Mouse (Mus musculus) telencephalon, adult 2 months (tissue): ENCODE results near the gene Cnr1.

Experiments
- DNase-seq: peaks from one replicate; pipeline ENCODE4 v3.0.0-alpha.2; 2011; ENCODE audit warnings: low read depth, low spot score

The Cnr1 gene

GRCm38 (mm10) chr4:33924234-33924888, at the start of gene Cnr1:
TSS of gene Cnr1 (plus strand) at chr4:33924593.
- no peak for DNase-seq

GRCm38 (mm10) chr4:33879944-33880343, 44.4 kb upstream of the Cnr1 start:
- peak; percentile 69 for DNase-seq

- DNase-seq: no peak
Observed at GRCm38 (mm10) chr4:33886026-33886425, 38.4 kb upstream of the Cnr1 start.

- no peak for DNase-seq
Observed at GRCm38 (mm10) chr4:33889976-33890375, 34.4 kb upstream of the Cnr1 start.

- DNase-seq: no peak
Observed at GRCm38 (mm10) chr4:33892178-33892869, 32.1 kb upstream of the Cnr1 start.

GRCm38 (mm10) chr4:33893841-33894240, 30.6 kb upstream of the Cnr1 start:
- peak; percentile 78 for DNase-seq

GRCm38 (mm10) chr4:33895046-33895445, 29.3 kb upstream of the Cnr1 start:
- no peak for DNase-seq

- no peak for DNase-seq
Observed at GRCm38 (mm10) chr4:33895491-33895890, 28.9 kb upstream of the Cnr1 start.

GRCm38 (mm10) chr4:33901659-33902058, 22.7 kb upstream of the Cnr1 start:
- DNase-seq: no peak

- DNase-seq: no peak
Observed at GRCm38 (mm10) chr4:33903812-33904340, 20.5 kb upstream of the Cnr1 start.

GRCm38 (mm10) chr4:33904826-33905225, 19.6 kb upstream of the Cnr1 start:
- no peak for DNase-seq

GRCm38 (mm10) chr4:33908786-33909185, 15.6 kb upstream of the Cnr1 start:
- DNase-seq: no peak

- no peak for DNase-seq
Observed at GRCm38 (mm10) chr4:33915730-33916129, 8.7 kb upstream of the Cnr1 start.

GRCm38 (mm10) chr4:33920807-33921206, 3.6 kb upstream of the Cnr1 start:
- DNase-seq: no peak

GRCm38 (mm10) chr4:33923151-33923760, 1.1 kb upstream of the Cnr1 start:
- DNase-seq: no peak

GRCm38 (mm10) chr4:33923761-33924233, 596 bp upstream of the Cnr1 start:
- DNase-seq: no peak

GRCm38 (mm10) chr4:33924889-33925245, 474 bp downstream of the Cnr1 start:
- no peak for DNase-seq

GRCm38 (mm10) chr4:33925489-33925888, 1.1 kb downstream of the Cnr1 start:
- no peak for DNase-seq

- no peak for DNase-seq
Observed at GRCm38 (mm10) chr4:33926010-33926409, 1.6 kb downstream of the Cnr1 start.

GRCm38 (mm10) chr4:33926730-33927263, 2.4 kb downstream of the Cnr1 start:
- DNase-seq: no peak

- no peak for DNase-seq
Observed at GRCm38 (mm10) chr4:33927644-33928043, 3.3 kb downstream of the Cnr1 start.

GRCm38 (mm10) chr4:33928450-33928849, 4.1 kb downstream of the Cnr1 start:
- DNase-seq: no peak
